19 mouse cellular contexts compared by ENCODE assay signal in the genomic region with DNA sequence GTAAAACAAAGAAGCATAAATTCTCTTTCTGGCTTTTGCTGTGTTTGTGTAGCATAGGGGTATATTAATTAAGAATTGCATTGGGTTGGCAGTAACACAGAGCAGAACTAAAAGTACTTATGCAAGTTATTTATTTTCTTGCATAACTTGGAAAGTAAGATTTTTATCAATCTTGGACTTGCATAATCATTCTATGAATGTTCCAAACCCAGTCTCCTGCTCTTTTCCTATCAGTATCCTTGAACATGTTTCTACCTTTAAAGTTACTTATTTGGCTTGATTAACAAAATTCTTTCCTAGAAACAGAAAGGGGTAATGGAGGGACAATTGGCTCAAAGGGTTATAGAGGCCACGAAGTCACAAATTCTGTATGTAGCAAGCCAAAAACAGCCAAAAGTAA.
DNase-seq lines count a peak whose midpoint lies in the region; ATAC-seq and TF ChIP-seq lines count a peak whose summit lies in the region.
"Had no signal": no experiment of that assay in that cellular context is flagged by ENCODE, and none has a peak within 500 bp of the region (broad histone marks: within the 10 kb centered on the region; RNA-seq: fewer than 3 reads in every experiment).

No protein-coding gene starts in this region.

- ATAC-seq in liver, postnatal 0 days = no peak
- no peak for ATAC-seq in lung, postnatal 0 days
- ATAC-seq: activated CD4-positive, CD25-positive, alpha-beta regulatory T cell, adult 4 months; CD4-positive, CD25-positive, alpha-beta regulatory T cell, adult 4 months; Patski had no signal

- no peak overlapping the region for H3K4me3 ChIP-seq in liver, adult 2 months (ENCODE audit: insufficient read depth, low read depth, low read length)
- no peak overlapping the region for H3K4me3 ChIP-seq in liver, postnatal 0 days (ENCODE audit: low read depth, low read length)
- H3K4me3 ChIP-seq in lung, postnatal 0 days (ENCODE audit: low read depth, low read length) = no peak overlapping the region

- TF ChIP-seq CTCF in liver, adult 2 months (IDR thresholded peaks at IDR 0.05; ENCODE audit: low read depth, low read length) = no peak
- no peak for TF ChIP-seq CTCF in liver, postnatal 0 days (IDR thresholded peaks at IDR 0.05; ENCODE audit: low read depth)
- TF ChIP-seq CTCF in lung, postnatal 0 days (IDR thresholded peaks at IDR 0.05) = no peak

- no peak overlapping the region for H3K4me2 ChIP-seq in liver, postnatal 0 days (ENCODE audit: low read depth, low read length)
- H3K4me2 ChIP-seq in lung, postnatal 0 days (replicated peaks; ENCODE audit: low read depth, low read length) = no peak overlapping the region

- DNase-seq in liver, adult 2 months (ENCODE audit: extremely low read depth, low read depth, low spot score) = peak; percentile 89
- no peak for DNase-seq in liver, postnatal 0 days
- DNase-seq in lung, postnatal 0 days (ENCODE audit: low spot score) = peak; percentile 9
- DNase-seq in lung, postnatal 4 days = no peak
- DNase-seq: adrenal gland, adult 2 months; adrenal gland, adult 8-10 months; adrenal gland, postnatal 10 days; adrenal gland, postnatal 14 days; adrenal gland, postnatal 25 days; adrenal gland, postnatal 36 days; B cell, adult 2 months; cerebellum, adult 11 months; cerebellum, adult 11-12 months; cerebellum, adult 18-20 months had no signal

- 25% methylated on average over 1 of the region's 1 CpGs for WGBS in liver, adult 2 months
- 80% methylated on average over 1 of the region's 1 CpGs for WGBS in liver, postnatal 0 days (ENCODE audit: insufficient replicate concordance)
- 88% methylated on average over 1 of the region's 1 CpGs for WGBS in lung, postnatal 0 days

- H3K79me2 ChIP-seq in liver, adult 2 months (ENCODE audit: control insufficient read depth, insufficient read depth, low read length) = no peaks in the 10 kb centered on the region

- no peaks in the 10 kb centered on the region for H3K27me3 ChIP-seq in liver, adult 2 months (ENCODE audit: control insufficient read depth, insufficient read depth, low read length)
- no peaks in the 10 kb centered on the region for H3K27me3 ChIP-seq in liver, postnatal 0 days (ENCODE audit: insufficient read depth, low read length)
- H3K27me3 ChIP-seq in lung, postnatal 0 days (replicated peaks; ENCODE audit: insufficient read depth, low read length) = no peaks in the 10 kb centered on the region
- H3K27me3 ChIP-seq: CH12.LX had no signal

- peak overlapping the region; percentile 39; the same call in 1 of the 2 replicates for H3K27ac ChIP-seq in liver, adult 2 months (replicated peaks; ENCODE audit: insufficient read depth, low read depth, low read length)
- no peak overlapping the region for H3K27ac ChIP-seq in liver, postnatal 0 days (ENCODE audit: low read depth)
- H3K27ac ChIP-seq in lung, postnatal 0 days (ENCODE audit: low read length) = no peak overlapping the region

- peaks cover 16% of the 10 kb centered on the region; the same call in 1 of the 2 replicates for H3K4me1 ChIP-seq in liver, adult 2 months (ENCODE audit: control insufficient read depth, insufficient read depth, low read length)
- H3K4me1 ChIP-seq in liver, postnatal 0 days (ENCODE audit: insufficient read depth) = no peaks in the 10 kb centered on the region
- no peaks in the 10 kb centered on the region for H3K4me1 ChIP-seq in lung, postnatal 0 days (ENCODE audit: insufficient read depth, low read depth, low read length)

- no peaks in the 10 kb centered on the region for H3K36me3 ChIP-seq in liver, adult 2 months (ENCODE audit: control insufficient read depth, insufficient read depth, low read length)
- H3K36me3 ChIP-seq in liver, postnatal 0 days (replicated peaks; ENCODE audit: insufficient read depth, low read length) = no peaks in the 10 kb centered on the region
- H3K36me3 ChIP-seq in lung, postnatal 0 days (ENCODE audit: insufficient read depth, low read length) = no peaks in the 10 kb centered on the region
- H3K36me3 ChIP-seq: G1E had no signal

- TF ChIP-seq POLR2A in liver, adult 2 months (IDR thresholded peaks at IDR 0.05; ENCODE audit: extremely low read depth, insufficient read depth, low read length) = no peak

- H3K9ac ChIP-seq in liver, adult 2 months (ENCODE audit: low read depth, low read length) = no peak overlapping the region
- no peak overlapping the region for H3K9ac ChIP-seq in liver, postnatal 0 days (replicated peaks)
- H3K9ac ChIP-seq in lung, postnatal 0 days (replicated peaks; ENCODE audit: low read depth) = no peak overlapping the region

- TF ChIP-seq EP300 in liver, postnatal 0 days (IDR thresholded peaks at IDR 0.05; ENCODE audit: low read depth) = no peak
- TF ChIP-seq EP300 in lung, postnatal 0 days (IDR thresholded peaks at IDR 0.05) = no peak

- no peaks in the 10 kb centered on the region for H3K9me3 ChIP-seq in liver, postnatal 0 days (ENCODE audit: low read length)
- H3K9me3 ChIP-seq in lung, postnatal 0 days (ENCODE audit: low read length) = no peaks in the 10 kb centered on the region
- H3K9me3 ChIP-seq: G1E had no signal

Comparison
In these comparisons a context has a peak if more than half of its experiments do, and no peak if none do; other contexts are left out.
1. DNase-seq: peak in liver, adult 2 months (single experiment) and lung, postnatal 0 days (single experiment); none in liver, postnatal 0 days (single experiment) and lung, postnatal 4 days (0 of 2).